In genomic region chr8:87837266-87837665, GRCm38 (mm10) we compare ENCODE assay signal across 10 mouse cellular contexts.
DNase-seq lines count a peak whose midpoint lies in the region; ATAC-seq lines count a peak whose summit lies in the region.
"Had no signal": no experiment of that assay in that cellular context is flagged by ENCODE, and none has a peak within 500 bp of the region (broad histone marks: within the 10 kb centered on the region; RNA-seq: fewer than 3 reads in every experiment).

No protein-coding gene starts in this region.

- peak overlapping the region; percentile 39 for H3K27ac ChIP-seq in kidney, embryonic 15.5 days
- H3K27ac ChIP-seq in forebrain, embryonic 12.5 days, result peak overlapping the region; percentile 93
- H3K27ac ChIP-seq in intestine, embryonic 16.5 days (ENCODE audit: low read length), result no peak overlapping the region
- peak overlapping the region; percentile 60 for H3K27ac ChIP-seq in neural tube, embryonic 14.5 days (ENCODE audit: low read depth, low read length)

- no peak for DNase-seq in kidney, adult 18-20 months
- no peak for DNase-seq in adrenal gland, adult (ENCODE audit: inconsistent age in 2 of 2, low spot score in 1 of 2)
- DNase-seq in thymus, postnatal 4 days, result no peak
- DNase-seq: thymus, adult 2 months had no signal

- no peak overlapping the region for H3K9ac ChIP-seq in kidney, embryonic 15.5 days
- 0 out of 2 replicates have a peak overlapping the region, but pooled peaks have one; percentile 40 for H3K9ac ChIP-seq in forebrain, embryonic 12.5 days
- no peak overlapping the region for H3K9ac ChIP-seq in intestine, embryonic 16.5 days (ENCODE audit: low read depth, low read length)
- no peak overlapping the region; the same call in 1 of the 2 replicates for H3K9ac ChIP-seq in neural tube, embryonic 14.5 days (replicated peaks; ENCODE audit: low read depth, low read length)

- no peaks in the 10 kb centered on the region for H3K9me3 ChIP-seq in kidney, embryonic 15.5 days (replicated peaks)
- no peaks in the 10 kb centered on the region for H3K9me3 ChIP-seq in forebrain, embryonic 12.5 days
- H3K9me3 ChIP-seq in intestine, embryonic 16.5 days (ENCODE audit: control insufficient read depth, low read length), result no peaks in the 10 kb centered on the region
- H3K9me3 ChIP-seq in neural tube, embryonic 14.5 days (ENCODE audit: control insufficient read depth, low read length), result no peaks in the 10 kb centered on the region
- H3K9me3 ChIP-seq: megakaryocyte, embryonic 14.5 days had no signal

- ATAC-seq in kidney, embryonic 15.5 days (replicated peaks; ENCODE audit: low FRiP score), result no peak
- ATAC-seq in forebrain, embryonic 12.5 days (ENCODE audit: low FRiP score), result peak; percentile 57
- peak; percentile 27; the same call in 1 of the 2 replicates for ATAC-seq in intestine, embryonic 16.5 days
- peak; percentile 33; the same call in 1 of the 2 replicates for ATAC-seq in neural tube, embryonic 14.5 days (ENCODE audit: low read depth)
- ATAC-seq in granulocyte monocyte progenitor cell, adult 5-6 weeks (replicated peaks; ENCODE audit: poor library complexity, severe bottlenecking), result no peak

- 23% methylated on average over 6 of the region's 6 CpGs for WGBS in kidney, embryonic 15.5 days
- 4% methylated on average over 6 of the region's 6 CpGs for WGBS in forebrain, embryonic 12.5 days
- WGBS in intestine, embryonic 16.5 days, result 43% methylated on average over 6 of the region's 6 CpGs
- WGBS in neural tube, embryonic 14.5 days, result 8% methylated on average over 6 of the region's 6 CpGs

- peaks cover 70% of the 10 kb centered on the region for H3K4me1 ChIP-seq in kidney, embryonic 15.5 days
- peaks cover 78% of the 10 kb centered on the region for H3K4me1 ChIP-seq in forebrain, embryonic 12.5 days
- peaks cover 31% of the 10 kb centered on the region for H3K4me1 ChIP-seq in intestine, embryonic 16.5 days (ENCODE audit: control insufficient read depth, insufficient read depth, low read length)
- peaks cover 52% of the 10 kb centered on the region for H3K4me1 ChIP-seq in neural tube, embryonic 14.5 days (ENCODE audit: control insufficient read depth, insufficient read depth, low read length)
- H3K4me1 ChIP-seq: megakaryocyte, embryonic 14.5 days had no signal

- peak overlapping the region; percentile 34 for H3K4me2 ChIP-seq in kidney, embryonic 15.5 days
- peak overlapping the region; percentile 44 for H3K4me2 ChIP-seq in forebrain, embryonic 12.5 days
- H3K4me2 ChIP-seq in intestine, embryonic 16.5 days (ENCODE audit: low read depth, low read length), result no peak overlapping the region; the same call in 1 of the 2 replicates
- peak overlapping the region; percentile 26 for H3K4me2 ChIP-seq in neural tube, embryonic 14.5 days (ENCODE audit: low read depth, low read length)

- no peaks in the 10 kb centered on the region for H3K36me3 ChIP-seq in kidney, embryonic 15.5 days
- no peaks in the 10 kb centered on the region for H3K36me3 ChIP-seq in forebrain, embryonic 12.5 days (replicated peaks)
- no peaks in the 10 kb centered on the region for H3K36me3 ChIP-seq in intestine, embryonic 16.5 days (ENCODE audit: control insufficient read depth, insufficient read depth, low read length)
- no peaks in the 10 kb centered on the region for H3K36me3 ChIP-seq in neural tube, embryonic 14.5 days (ENCODE audit: control insufficient read depth, insufficient read depth, low read length)

- H3K27me3 ChIP-seq in kidney, embryonic 15.5 days, result no peaks in the 10 kb centered on the region
- no peaks in the 10 kb centered on the region for H3K27me3 ChIP-seq in forebrain, embryonic 12.5 days
- no peaks in the 10 kb centered on the region for H3K27me3 ChIP-seq in intestine, embryonic 16.5 days (replicated peaks; ENCODE audit: control insufficient read depth, insufficient read depth, low read length)
- H3K27me3 ChIP-seq in neural tube, embryonic 14.5 days (ENCODE audit: control insufficient read depth, insufficient read depth, low read length), result no peaks in the 10 kb centered on the region

- H3K4me3 ChIP-seq in kidney, embryonic 15.5 days (replicated peaks), result no peak overlapping the region
- no peak overlapping the region for H3K4me3 ChIP-seq in forebrain, embryonic 12.5 days (replicated peaks)
- no peak overlapping the region for H3K4me3 ChIP-seq in intestine, embryonic 16.5 days (ENCODE audit: low read length)
- H3K4me3 ChIP-seq in neural tube, embryonic 14.5 days (ENCODE audit: low read depth, low read length), result no peak overlapping the region
- H3K4me3 ChIP-seq: megakaryocyte, embryonic 14.5 days had no signal

Comparison
In these comparisons a context has a peak if more than half of its experiments do, and no peak if none do; other contexts are left out.
1. ATAC-seq: peak in forebrain, embryonic 12.5 days (single experiment), intestine, embryonic 16.5 days (single experiment) and neural tube, embryonic 14.5 days (single experiment); none in kidney, embryonic 15.5 days (single experiment) and granulocyte monocyte progenitor cell, adult 5-6 weeks (single experiment).